Mouse (Mus musculus) CD4-positive helper T cell, adult 2 months (primary cell): ENCODE results near the gene Fam234b.

Source experiments
- DNase-seq: peaks from one replicate; pipeline ENCODE4 v3.0.0-alpha.2; 2012; ENCODE audit warnings: low read depth, missing footprints, low spot score

The Fam234b gene

GRCm38 (mm10) chr6:135223786-135224416 lies 26.1 kb downstream of the Fam234b start:
- DNase-seq: no peak

GRCm38 (mm10) chr6:135228465-135228941 lies 30.7 kb downstream of the Fam234b start:
- no peak for DNase-seq

GRCm38 (mm10) chr6:135230586-135230985 lies 32.8 kb downstream of the Fam234b start:
- no peak for DNase-seq

GRCm38 (mm10) chr6:135232443-135233182 lies 34.8 kb downstream of the Fam234b start:
- DNase-seq: no peak

GRCm38 (mm10) chr6:135235742-135236141 lies 38.0 kb downstream of the Fam234b start:
- no peak for DNase-seq

- no peak for DNase-seq
Measured at GRCm38 (mm10) chr6:135236576-135236975, 38.8 kb downstream of the Fam234b start.

GRCm38 (mm10) chr6:135237326-135237725 lies 39.5 kb downstream of the Fam234b start:
- no peak for DNase-seq

GRCm38 (mm10) chr6:135238211-135238610 lies 40.4 kb downstream of the Fam234b start:
- no peak for DNase-seq

- no peak for DNase-seq
Measured at GRCm38 (mm10) chr6:135240361-135240760, 42.6 kb downstream of the Fam234b start.

- no peak for DNase-seq
Measured at GRCm38 (mm10) chr6:135245586-135245985, 47.8 kb downstream of the Fam234b start.

- no peak for DNase-seq
Measured at GRCm38 (mm10) chr6:135247861-135248260, 50.1 kb downstream of the Fam234b start.

- peak; percentile 34 for DNase-seq
Measured at GRCm38 (mm10) chr6:135249846-135250531, 52.2 kb downstream of the Fam234b start.

- no peak for DNase-seq
Measured at GRCm38 (mm10) chr6:135250926-135251699, 53.3 kb downstream of the Fam234b start.

GRCm38 (mm10) chr6:135251849-135252727 lies 54.3 kb downstream of the Fam234b start:
- no peak for DNase-seq

GRCm38 (mm10) chr6:135252728-135253077 lies 54.9 kb downstream of the Fam234b start:
- peak; percentile 57 for DNase-seq

- no peak for DNase-seq
Measured at GRCm38 (mm10) chr6:135254153-135254552, 56.4 kb downstream of the Fam234b start, which contains the start of gene Gsg1. TSS of gene Gsg1 (minus strand) at chr6:135254351.

- DNase-seq: no peak
Measured at GRCm38 (mm10) chr6:135260435-135260834, 62.7 kb downstream of the Fam234b start.

GRCm38 (mm10) chr6:135261124-135261523 lies 63.3 kb downstream of the Fam234b start:
- no peak for DNase-seq

GRCm38 (mm10) chr6:135262565-135262964 lies 64.8 kb downstream of the Fam234b start:
- no peak for DNase-seq

GRCm38 (mm10) chr6:135264136-135264535 lies 66.4 kb downstream of the Fam234b start:
- DNase-seq: no peak

GRCm38 (mm10) chr6:135266056-135266455 lies 68.3 kb downstream of the Fam234b start:
- no peak for DNase-seq
